Mouse (Mus musculus) naive thymus-derived CD4-positive, alpha-beta T cell, adult 2 months (primary cell): Measurements from ENCODE around the gene Tspan1.

ENCODE experiments used
- DNase-seq: peaks from one replicate; pipeline ENCODE4 v3.0.0-alpha.2; 2011; ENCODE audit warnings: low read depth

The Tspan1 gene

DNA sequence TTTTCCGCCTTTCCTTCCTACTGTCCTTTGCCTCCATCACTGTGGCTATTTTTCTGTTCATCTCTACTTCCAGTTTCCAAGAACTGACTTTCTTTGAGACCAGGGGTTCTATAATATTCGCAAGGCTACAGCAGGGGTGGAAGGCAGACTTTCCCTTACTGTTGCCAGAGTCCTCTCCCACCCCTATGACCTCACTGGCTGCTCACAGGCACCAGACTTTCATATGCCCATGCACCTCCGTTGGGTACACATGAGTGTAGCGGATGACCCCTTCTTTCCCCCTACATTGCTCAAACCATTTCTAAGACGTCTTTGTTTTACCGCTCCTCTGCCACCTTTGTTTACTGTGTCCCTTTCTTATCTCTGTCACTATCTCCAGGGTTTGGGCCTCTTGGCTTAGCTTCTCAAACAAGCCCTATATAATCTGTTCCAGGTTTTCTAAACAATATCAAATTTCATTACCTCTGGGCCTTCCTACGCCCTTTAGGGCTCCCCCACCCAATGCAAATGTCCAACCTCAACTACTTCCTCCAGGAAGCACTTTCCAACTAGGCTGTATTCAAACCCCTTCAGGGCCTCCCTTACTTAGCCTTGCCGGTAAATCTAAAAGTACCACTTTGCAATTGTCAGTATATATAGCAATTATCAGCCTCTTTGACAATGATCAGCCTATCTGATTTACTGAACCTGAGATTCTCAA, 1.5 kb downstream of the Tspan1 start:
- DNase-seq: no peak

DNA sequence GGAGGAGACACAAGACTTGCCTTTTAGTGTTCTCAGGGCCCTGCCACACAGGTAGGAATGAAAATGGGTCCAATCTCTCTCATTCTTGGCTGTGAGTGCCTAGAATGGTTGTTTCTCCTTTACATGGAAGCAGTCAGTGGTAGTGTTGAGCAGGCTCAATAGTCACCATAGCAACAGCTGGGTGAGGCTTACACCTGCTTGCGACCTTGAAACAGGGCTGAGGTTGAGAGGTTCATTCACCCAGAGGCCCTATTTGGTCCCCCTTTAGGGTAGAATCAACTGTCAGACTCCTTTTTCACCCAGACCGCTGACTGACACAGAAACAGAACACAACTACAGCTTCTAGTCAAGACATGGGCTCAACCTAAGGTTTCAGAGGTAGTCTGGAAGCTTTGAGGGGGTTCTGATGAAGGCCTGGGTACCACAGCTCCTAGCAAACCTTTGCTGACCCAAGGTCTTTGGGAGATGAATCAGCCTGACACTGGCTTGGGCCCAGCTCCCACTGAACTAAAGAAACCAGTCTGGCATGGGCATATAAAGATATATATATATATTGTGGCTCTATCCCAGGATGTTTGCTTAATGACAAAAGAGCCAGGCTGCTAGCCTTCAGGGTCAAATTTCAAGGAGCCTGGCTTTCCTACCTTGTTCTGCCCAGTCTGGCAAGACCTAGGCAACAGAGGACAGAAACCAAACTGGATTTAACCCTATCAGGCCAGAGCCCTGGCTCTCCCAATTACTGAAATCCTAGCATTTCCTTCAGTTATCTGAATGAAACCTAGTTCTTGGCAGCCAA, 2.4 kb downstream of the Tspan1 start:
- no peak for DNase-seq

- no peak for DNase-seq
Observed at GRCm38 (mm10) chr4:116162142-116162541, 5.3 kb downstream of the Tspan1 start.

DNA sequence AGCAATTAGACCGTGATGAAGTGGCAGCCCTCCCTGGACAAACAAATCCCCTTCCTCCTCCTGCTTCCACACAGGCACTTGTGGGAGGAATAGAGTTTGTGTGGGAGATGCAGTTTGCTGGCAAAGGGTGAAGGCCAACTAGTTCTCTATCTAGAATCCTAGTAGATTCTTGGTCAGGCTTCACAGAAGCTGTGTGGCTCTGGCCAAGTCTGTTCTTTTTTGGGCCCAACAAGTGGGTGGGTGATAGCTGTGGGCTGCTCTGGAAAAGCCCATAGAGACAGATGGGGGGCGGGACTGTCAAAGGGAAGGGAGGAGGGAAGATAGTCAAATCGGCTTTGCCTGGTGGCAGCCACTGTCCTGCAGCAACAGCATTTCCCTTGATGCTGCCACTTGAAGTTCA, 6.6 kb downstream of the Tspan1 start:
- DNase-seq: no peak

GRCm38 (mm10) chr4:116159912-116160311, 7.5 kb downstream of the Tspan1 start:
- DNase-seq: peak; percentile 79

GRCm38 (mm10) chr4:116157882-116158281, 9.5 kb downstream of the Tspan1 start:
- no peak for DNase-seq

DNA sequence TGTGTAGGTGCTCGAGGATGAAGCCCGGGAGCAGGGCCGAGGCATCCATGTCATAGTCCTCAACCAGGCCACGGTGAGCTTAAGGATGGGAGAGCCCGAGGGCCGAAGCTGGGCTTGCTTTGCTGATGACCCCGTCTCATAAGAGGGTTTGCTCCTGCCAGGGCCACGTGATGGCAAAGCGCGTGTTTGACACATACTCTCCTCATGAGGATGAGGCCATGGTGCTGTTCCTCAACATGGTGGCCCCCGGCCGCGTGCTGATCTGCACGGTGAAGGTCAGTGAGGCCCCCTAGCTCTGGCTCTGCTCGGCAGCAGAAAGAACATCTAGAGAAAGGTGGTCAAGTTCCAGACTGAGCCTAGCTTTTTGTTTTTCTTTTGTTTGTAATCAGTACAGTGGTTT, 14.7 kb downstream of the Tspan1 start:
- DNase-seq: no peak

- DNase-seq: no peak
Observed at GRCm38 (mm10) chr4:116151238-116151637, 16.2 kb downstream of the Tspan1 start, which contains the start of gene Lurap1. Gene Lurap1, minus strand, starts transcription at chr4:116151338.

DNA sequence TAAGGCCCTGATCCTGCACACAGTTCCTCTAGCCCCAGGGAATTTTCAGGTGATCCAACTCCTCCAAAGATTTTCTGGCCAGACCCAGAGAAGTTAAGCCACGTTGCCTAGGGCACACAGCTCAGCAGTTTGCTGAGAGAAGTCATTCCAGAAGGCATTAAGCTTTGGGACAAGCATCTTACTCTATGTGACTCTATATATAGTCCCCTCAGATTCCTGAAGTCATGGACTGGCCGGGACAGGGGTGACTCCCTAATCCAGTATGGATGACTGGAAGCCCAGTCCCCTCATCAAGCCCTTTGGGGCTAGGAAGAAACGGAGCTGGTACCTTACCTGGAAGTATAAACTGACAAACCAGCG, 16.6 kb downstream of the Tspan1 start:
- DNase-seq: no peak

DNA sequence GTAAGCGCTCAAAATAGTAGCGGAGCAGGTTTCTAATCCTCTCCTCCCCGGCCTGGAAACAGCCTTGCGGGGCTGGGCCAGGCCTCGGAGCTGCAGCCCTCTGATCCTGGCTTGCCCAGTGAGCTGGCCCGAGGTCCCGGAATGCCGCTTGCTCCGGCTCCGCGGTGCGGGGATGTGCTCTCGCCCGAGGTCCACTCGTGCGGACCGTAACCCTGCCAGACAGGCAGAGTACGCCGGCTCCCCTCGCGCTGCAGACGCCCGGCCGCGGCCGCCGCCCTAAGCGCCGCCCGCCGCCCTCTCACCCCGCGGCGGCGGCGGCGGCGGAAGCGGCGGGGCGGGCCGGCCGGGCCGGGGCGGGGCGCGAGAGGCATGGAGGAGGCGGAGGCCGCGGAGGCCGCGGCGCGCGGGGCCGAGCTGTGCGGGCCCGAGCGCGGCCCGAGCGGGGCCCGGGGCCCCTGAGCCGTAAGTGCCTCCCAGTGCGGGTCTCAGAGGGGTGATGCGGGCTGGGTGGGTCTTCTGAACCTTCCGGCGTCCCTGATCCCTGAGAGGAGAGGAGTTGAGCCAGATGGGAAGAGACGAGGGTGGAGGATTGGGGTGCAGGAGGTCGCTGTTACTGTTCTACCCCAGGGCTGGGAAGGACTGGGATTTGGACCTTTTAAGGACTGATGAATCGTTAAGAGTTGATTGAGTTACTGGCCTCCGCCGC, 17.1 kb downstream of the Tspan1 start:
- DNase-seq: peak; percentile 67

- no peak for DNase-seq
Observed at GRCm38 (mm10) chr4:116149812-116150155, 17.6 kb downstream of the Tspan1 start.

GRCm38 (mm10) chr4:116143891-116144717, 23.3 kb downstream of the Tspan1 start:
- peak; percentile 50 for DNase-seq

DNA sequence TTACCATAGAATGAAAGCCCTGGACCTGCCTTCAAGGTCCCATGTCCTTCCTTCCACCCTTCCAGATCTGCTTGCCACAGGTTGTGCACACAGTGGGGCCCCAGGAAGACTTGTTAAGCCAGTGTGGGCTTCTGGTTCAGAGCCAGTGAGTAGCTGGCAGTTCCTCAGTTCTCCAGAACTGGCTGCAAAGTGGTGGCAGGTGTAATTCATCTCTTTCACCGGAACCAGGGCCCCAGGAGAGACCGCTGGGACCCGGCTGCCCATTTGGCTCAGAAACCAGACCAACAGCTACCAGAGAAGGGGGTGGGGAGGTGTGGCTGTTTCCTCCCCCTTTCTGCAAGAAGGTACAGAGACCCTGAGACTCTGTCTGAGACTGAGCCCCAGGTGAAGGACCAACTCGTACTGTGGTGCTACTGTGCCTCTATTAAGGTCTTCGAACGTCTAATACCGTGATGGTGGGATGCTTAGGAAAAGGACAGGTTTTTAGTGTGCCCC, 24.0 kb downstream of the Tspan1 start:
- DNase-seq: no peak

GRCm38 (mm10) chr4:116142269-116142668, 25.1 kb downstream of the Tspan1 start:
- no peak for DNase-seq

DNA sequence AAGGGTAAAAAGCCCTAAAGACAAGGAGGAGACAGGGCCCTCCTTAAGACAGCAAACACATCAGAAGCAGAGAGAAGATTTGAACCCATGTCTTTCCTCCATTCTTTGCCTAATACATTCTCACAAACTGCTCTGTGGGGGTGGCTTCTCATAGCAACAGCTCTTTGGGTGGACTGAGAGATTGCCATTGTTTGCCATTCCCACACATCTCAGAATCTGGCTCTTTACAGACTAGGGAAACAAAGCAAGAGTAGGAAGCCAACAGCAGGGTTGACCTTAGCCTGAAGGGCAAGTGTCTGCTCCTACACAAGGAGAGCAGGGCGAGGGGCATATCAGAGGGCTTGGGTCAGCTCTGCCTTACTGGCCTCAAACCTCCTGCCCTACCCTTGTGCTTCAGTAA, 25.7 kb downstream of the Tspan1 start:
- no peak for DNase-seq

DNA sequence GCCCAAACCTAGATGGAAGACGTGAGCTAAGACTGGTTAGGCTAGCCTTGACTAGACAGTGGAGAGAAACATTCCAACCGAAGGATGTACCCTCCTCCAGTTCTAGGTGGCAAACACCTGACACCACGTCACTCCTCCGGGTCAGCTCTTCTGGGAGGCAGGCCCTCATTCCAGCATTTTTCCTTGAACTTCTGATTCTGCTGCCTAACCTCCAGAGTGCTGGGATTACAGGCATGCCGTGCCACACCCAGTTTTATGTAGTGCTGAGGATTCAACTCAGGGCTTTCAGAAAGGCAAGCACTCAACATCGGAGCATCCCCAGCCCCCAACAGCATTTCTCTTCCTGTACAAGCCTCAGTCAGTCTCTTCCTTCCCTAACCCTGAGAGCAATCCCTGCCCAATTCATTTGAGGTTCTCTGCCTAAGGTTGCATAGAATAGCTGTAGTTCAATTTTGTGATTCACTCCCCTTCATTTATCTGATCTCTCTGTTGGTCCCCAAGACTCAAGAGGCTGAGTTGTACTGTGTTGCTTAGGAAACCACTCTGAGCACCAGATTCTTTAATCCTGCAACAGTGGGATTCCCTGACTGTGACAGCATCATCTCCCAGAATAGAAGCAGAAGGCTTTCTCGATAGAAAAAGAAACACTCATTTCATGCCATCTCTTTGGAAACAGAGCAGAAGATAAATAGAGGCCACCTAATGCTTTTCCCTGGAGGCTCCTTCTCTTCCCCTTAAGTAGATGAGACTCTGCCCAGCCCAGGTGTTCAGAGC, 26.4 kb downstream of the Tspan1 start:
- DNase-seq: no peak

GRCm38 (mm10) chr4:116137421-116137996, 29.9 kb downstream of the Tspan1 start:
- no peak for DNase-seq

DNA sequence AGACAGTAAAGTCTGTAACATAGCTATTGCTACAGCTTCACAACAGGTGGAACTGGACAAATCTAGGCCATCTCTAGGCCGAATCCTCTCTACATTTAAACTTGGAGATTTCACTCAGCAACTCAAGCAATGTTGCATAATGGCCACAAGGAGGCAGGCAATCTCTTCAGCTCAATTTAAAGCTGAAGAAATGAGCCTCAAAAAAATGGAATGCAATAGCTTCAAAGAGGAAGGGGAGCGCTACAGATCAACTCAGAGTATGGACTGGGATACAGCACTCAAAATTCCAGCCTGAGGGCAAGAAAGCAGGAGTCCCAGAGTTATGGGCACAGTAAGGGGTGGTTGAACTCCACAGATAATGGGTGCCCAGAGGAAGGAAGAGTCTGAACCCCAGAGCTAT, 32.4 kb downstream of the Tspan1 start:
- peak; percentile 59 for DNase-seq

DNA sequence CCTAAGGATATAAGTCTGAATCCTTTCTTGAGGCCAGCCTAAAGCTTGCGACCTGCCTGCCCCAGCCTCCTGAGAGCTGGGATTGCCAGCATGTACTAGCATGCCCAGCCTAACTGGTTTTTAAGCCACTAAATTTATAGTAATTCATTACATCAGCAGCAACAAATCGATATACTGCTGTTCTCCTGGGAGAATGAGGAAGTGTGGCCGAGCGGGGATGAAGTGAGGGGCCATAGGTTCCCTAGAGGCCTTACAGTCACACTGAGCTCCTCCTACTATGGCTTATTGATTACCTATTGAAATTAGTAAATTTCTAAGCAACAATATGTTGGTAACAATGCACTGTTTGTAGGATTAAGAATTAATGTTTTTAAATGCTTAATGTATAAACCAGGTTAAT, 34.3 kb downstream of the Tspan1 start:
- DNase-seq: no peak

- DNase-seq: no peak
Observed at GRCm38 (mm10) chr4:116127956-116128355, 39.4 kb downstream of the Tspan1 start.
